Mouse (Mus musculus): Measurements from ENCODE around the gene Kalrn.

GRCm38 (mm10) chr16:33938311-33939132, 634.8 kb downstream of the Kalrn start:
- TF ChIP-seq FLI1 (IDR thresholded peaks at IDR 0.05; ENCODE audit: low read length): no peak
- TF ChIP-seq GATA1 (IDR thresholded peaks at IDR 0.05; ENCODE audit: borderline replicate concordance, low read length): no peak

All from megakaryocyte, embryonic 14.5 days (primary cell).